Mouse (Mus musculus) forebrain, embryonic 14.5 days (tissue): ENCODE results near the gene Trp53. TPM values are rescaled to one million over a fixed set of nuclear protein-coding genes. Genes with fewer than 3 reads are reported as not detected.
A peak's percentile ranks its signal among the peaks of the same experiment; 100 is the strongest.

Source experiments
- ATAC-seq: fragments of 200-750 bp; cut with Nextera tagmentation; 2 replicates; pipeline ENCODE4 v1.8.0; 2017; ENCODE audit warnings: mild to moderate bottlenecking, moderate library complexity
- DNase-seq: peaks from one replicate; pipeline ENCODE4 v3.0.0-alpha.2; 2015; ENCODE audit warnings: low spot score
- H3K27ac ChIP-seq: fragments of 300-500 bp; sonication (generic); 2 replicates; pipeline ENCODE4 v1.5.1; 2014; ENCODE audit warnings: low read depth, mild to moderate bottlenecking, control low read depth, low read length, moderate library complexity
- H3K27me3 ChIP-seq: fragments of 300-500 bp; sonication (generic); replicated peaks from 2 replicates; pipeline ENCODE4 v1.6.1; 2014; ENCODE audit warnings: low read length, control low read depth, mixed read lengths; ENCODE audit not compliant: control insufficient read depth, insufficient read depth
- H3K36me3 ChIP-seq: fragments of 300-500 bp; sonication (generic); 2 replicates; pipeline ENCODE4 v1.6.1; 2014; ENCODE audit warnings: low read length, control low read depth; ENCODE audit not compliant: control insufficient read depth, insufficient read depth
- H3K4me1 ChIP-seq: fragments of 300-500 bp; sonication (generic); 2 replicates; pipeline ENCODE4 v1.6.1; 2014; ENCODE audit warnings: antibody characterized with exemption, low read length, control low read depth; ENCODE audit not compliant: control insufficient read depth, insufficient read depth
- H3K4me2 ChIP-seq: fragments of 300-500 bp; sonication (generic); 2 replicates; pipeline ENCODE4 v1.6.1; 2014; ENCODE audit warnings: mild to moderate bottlenecking, control low read depth, low read length
- H3K4me3 ChIP-seq: fragments of 300-500 bp; sonication (generic); 2 replicates; pipeline ENCODE4 v1.5.1; 2014; ENCODE audit warnings: low read depth, low read length, control low read depth
- H3K9ac ChIP-seq: fragments of 300-500 bp; sonication (generic); 2 replicates; pipeline ENCODE4 v1.6.1; 2014; ENCODE audit warnings: mild to moderate bottlenecking, low read length, control low read depth, moderate library complexity
- H3K9me3 ChIP-seq: fragments of 300-500 bp; sonication (generic); replicated peaks from 2 replicates; pipeline ENCODE4 v1.6.1; 2016; ENCODE audit warnings: low read length, control low read depth, mixed read lengths; ENCODE audit not compliant: control insufficient read depth
- WGBS: fragments of 180-500 bp; shearing (Covaris S2); extraction: QIAGEN DNeasy Blood & Tissue Kit; methylation state at CpG from one replicate; pipeline ENCODE4 v1.1.7; 2014; 5-methylcytosine and 5-hydroxymethylcytosine counted together
- polyA plus RNA-seq: library from polyadenylated mRNA; unstranded; fragments of >200 nt; fragmentation: Nextera tagmentation; extraction: Ambion mirVana; gene quantifications from 2 replicates; pipeline ENCODE4 v1.2.1, GENCODE M21; 2014

The Trp53 gene
- polyA plus RNA-seq, 1 experiment from 2014 or later = 113 TPM

DNA sequence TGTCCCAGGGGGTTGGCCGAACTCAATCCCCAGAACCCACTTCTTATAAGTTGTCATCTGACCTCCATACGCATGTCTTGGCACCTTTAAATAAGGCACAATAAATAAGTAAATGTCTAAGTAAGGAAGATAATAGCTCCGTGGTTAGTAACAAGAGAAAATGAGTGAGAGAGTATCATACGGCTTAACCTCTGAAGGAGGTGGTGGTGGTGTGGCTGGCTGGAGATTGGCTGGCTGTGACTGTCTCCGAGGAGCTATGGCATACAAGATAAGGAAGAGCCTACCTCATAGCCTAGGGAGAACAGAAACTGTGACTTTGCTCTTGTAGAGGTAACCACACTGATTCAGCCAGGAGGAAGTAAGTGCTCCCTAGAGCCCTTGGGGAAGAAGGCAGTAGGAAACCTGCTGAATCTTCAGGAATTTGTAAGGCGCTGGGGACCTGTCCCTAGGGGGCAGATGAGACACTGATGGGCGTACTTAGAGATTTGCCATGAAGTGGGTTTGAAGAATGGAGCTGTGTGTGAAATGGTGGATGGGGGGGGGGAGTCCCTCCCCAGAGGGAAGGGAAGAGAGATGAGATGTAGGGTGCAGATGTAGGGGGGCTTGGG lies 5.7 kb downstream of the Trp53 start:
- DNase-seq = no peak
- Histone ChIP-seq H3K9me3 (no peaks in the 10 kb centered on the region), H3K4me2 (no peak overlapping the region), H3K36me3 (peaks cover 54% of the 10 kb centered on the region), H3K4me1 (peaks cover 5% of the 10 kb centered on the region), H3K27ac (no peak overlapping the region), H3K4me3 (no peak overlapping the region), H3K9ac (no peak overlapping the region), H3K27me3 (no peaks in the 10 kb centered on the region)
- 83% methylated on average over 7 of the region's 7 CpGs for WGBS
- ATAC-seq = no peak

DNA sequence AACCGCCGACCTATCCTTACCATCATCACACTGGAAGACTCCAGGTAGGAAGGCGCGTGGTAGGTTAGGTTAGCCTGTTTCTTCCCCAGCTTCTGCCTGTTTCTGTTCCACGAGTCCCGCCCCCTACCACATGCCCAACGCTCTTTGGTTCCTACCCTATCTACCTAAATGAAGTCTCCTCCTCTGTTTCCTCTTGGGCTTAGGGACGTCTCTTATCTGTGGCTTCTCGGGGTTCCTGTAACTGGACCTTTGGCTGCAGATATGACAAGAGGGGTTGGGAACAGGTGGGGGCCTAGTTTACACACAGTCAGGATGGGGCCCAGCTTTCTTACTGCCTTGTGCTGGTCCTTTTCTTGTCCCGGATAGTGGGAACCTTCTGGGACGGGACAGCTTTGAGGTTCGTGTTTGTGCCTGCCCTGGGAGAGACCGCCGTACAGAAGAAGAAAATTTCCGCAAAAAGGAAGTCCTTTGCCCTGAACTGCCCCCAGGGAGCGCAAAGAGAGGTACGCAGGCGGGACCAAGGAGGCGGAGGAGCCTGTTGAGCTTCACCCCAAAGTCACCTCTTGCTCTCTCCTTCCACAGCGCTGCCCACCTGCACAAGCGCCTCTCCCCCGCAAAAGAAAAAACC lies 9.2 kb downstream of the Trp53 start:
- peaks cover 70% of the 10 kb centered on the region for H3K36me3 ChIP-seq
- no peaks in the 10 kb centered on the region for H3K9me3 ChIP-seq

GRCm38 (mm10) chr11:69590622-69591021 lies 10.5 kb downstream of the Trp53 start:
- 95% methylated on average over 8 of the region's 8 CpGs for WGBS
- H3K9me3 ChIP-seq = no peaks in the 10 kb centered on the region
- ATAC-seq = no peak
- no peak overlapping the region for H3K4me2 ChIP-seq
- H3K4me3 ChIP-seq = no peak overlapping the region
- no peaks in the 10 kb centered on the region for H3K4me1 ChIP-seq
- no peaks in the 10 kb centered on the region for H3K27me3 ChIP-seq
- no peak overlapping the region for H3K27ac ChIP-seq
- no peak for DNase-seq
- no peak overlapping the region for H3K9ac ChIP-seq
- peaks cover 72% of the 10 kb centered on the region for H3K36me3 ChIP-seq

More for the DNA sequence above, 9.2 kb downstream of the Trp53 start:
- no peak overlapping the region for H3K9ac ChIP-seq
- no peaks in the 10 kb centered on the region for H3K4me1 ChIP-seq
- whole genome bisulfite sequencing = 92% methylated on average over 22 of the region's 22 CpGs
- no peak overlapping the region for H3K4me2 ChIP-seq
- ATAC-seq (no peak), DNase-seq (no peak)
- H3K27me3 ChIP-seq = no peaks in the 10 kb centered on the region
- no peak overlapping the region for H3K4me3 ChIP-seq
- H3K27ac ChIP-seq = no peak overlapping the region

GRCm38 (mm10) chr11:69591424-69591823 lies 11.3 kb downstream of the Trp53 start:
- H3K4me3 ChIP-seq = no peak overlapping the region
- DNase-seq (no peak), ATAC-seq (no peak)
- WGBS = 90% methylated on average over 3 of the region's 3 CpGs
- H3K9me3 ChIP-seq = no peaks in the 10 kb centered on the region
- peaks cover 72% of the 10 kb centered on the region for H3K36me3 ChIP-seq
- no peaks in the 10 kb centered on the region for H3K4me1 ChIP-seq
- H3K27ac ChIP-seq = no peak overlapping the region
- no peak overlapping the region for H3K4me2 ChIP-seq
- H3K9ac ChIP-seq = no peak overlapping the region; the same call in 1 of the 2 replicates
- no peaks in the 10 kb centered on the region for H3K27me3 ChIP-seq

GRCm38 (mm10) chr11:69591899-69592637 lies 11.9 kb downstream of the Trp53 start:
- H3K9me3 ChIP-seq = no peaks in the 10 kb centered on the region
- no peaks in the 10 kb centered on the region for H3K4me1 ChIP-seq
- no peaks in the 10 kb centered on the region for H3K27me3 ChIP-seq
- H3K36me3 ChIP-seq = peaks cover 66% of the 10 kb centered on the region
- WGBS = 55% methylated on average over 7 of the region's 7 CpGs
- ATAC-seq (peak; percentile 75), DNase-seq (peak; percentile 81)
- H3K9ac ChIP-seq = no peak overlapping the region; the same call in 1 of the 2 replicates
- H3K27ac ChIP-seq = peak overlapping the region; percentile 66
- no peak overlapping the region for H3K4me3 ChIP-seq
- H3K4me2 ChIP-seq = no peak overlapping the region

DNA sequence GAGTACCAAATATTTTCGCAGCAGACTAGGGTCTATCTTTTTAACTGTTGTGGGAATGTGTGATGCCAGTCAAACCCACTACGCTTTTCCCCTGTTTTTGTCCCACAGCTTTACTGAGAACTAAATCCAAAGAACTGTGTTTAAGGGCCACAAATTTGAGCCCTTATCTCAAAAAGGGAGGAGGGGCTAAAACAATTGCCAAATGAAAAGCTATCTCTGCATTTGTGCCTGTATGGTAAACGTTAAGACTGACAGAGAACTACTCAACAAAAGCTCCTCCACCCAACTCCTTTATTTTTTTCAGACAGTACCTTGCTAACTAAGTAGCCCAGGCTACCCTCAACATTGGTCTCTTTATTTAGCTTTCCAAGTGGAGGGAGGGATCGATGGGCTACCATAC lies 12.6 kb downstream of the Trp53 start:
- Histone ChIP-seq H3K4me1 (no peaks in the 10 kb centered on the region), H3K36me3 (peaks cover 59% of the 10 kb centered on the region)

GRCm38 (mm10) chr11:69594853-69595252 lies 14.7 kb downstream of the Trp53 start:
- Histone ChIP-seq H3K36me3 (peaks cover 38% of the 10 kb centered on the region), H3K4me1 (peaks cover 1% of the 10 kb centered on the region; the same call in 1 of the 2 replicates), H3K9me3 (no peaks in the 10 kb centered on the region), H3K4me3 (no peak overlapping the region), H3K27me3 (no peaks in the 10 kb centered on the region), H3K9ac (no peak overlapping the region), H3K4me2 (no peak overlapping the region), H3K27ac (no peak overlapping the region)
- no peak for DNase-seq
- ATAC-seq = no peak
- 94% methylated on average over 6 of the region's 6 CpGs for WGBS

More for the DNA sequence above, 12.6 kb downstream of the Trp53 start:
- Histone ChIP-seq H3K9me3 (no peaks in the 10 kb centered on the region), H3K27ac (peak overlapping the region; percentile 35; the same call in 1 of the 2 replicates), H3K27me3 (no peaks in the 10 kb centered on the region), H3K4me3 (no peak overlapping the region), H3K4me2 (no peak overlapping the region), H3K9ac (no peak overlapping the region)
- no peak for DNase-seq
- ATAC-seq = no peak
- 89% methylated on average over 4 of the region's 4 CpGs for WGBS

- WGBS = 10% methylated on average over 9 of the region's 9 CpGs
- Histone ChIP-seq H3K9ac (no peak overlapping the region), H3K4me3 (no peak overlapping the region), H3K27me3 (no peaks in the 10 kb centered on the region), H3K36me3 (peaks cover 15% of the 10 kb centered on the region), H3K4me1 (peaks cover 10% of the 10 kb centered on the region), H3K9me3 (no peaks in the 10 kb centered on the region), H3K4me2 (no peak overlapping the region), H3K27ac (no peak overlapping the region)
- no peak for ATAC-seq
- no peak for DNase-seq
Observed at GRCm38 (mm10) chr11:69599436-69599835, 19.3 kb downstream of the Trp53 start.
